Mouse (Mus musculus) lung, embryonic 16.5 days (tissue): ENCODE measurements around the gene Hist3h2ba. TPM values are rescaled to one million over a fixed set of nuclear protein-coding genes. Genes with fewer than 3 reads are reported as not detected.

Experiments
- ATAC-seq: fragments of 200-750 bp; cut with Nextera tagmentation; 2 replicates; pipeline ENCODE4 v1.8.0; 2017; ENCODE audit warnings: low read depth, mild to moderate bottlenecking, moderate library complexity
- H3K27ac ChIP-seq: fragments of 300-500 bp; sonication (generic); 2 replicates; pipeline ENCODE4 v1.5.1; 2014; ENCODE audit warnings: mild to moderate bottlenecking, control low read depth, low read length
- H3K27me3 ChIP-seq: fragments of 300-500 bp; sonication (generic); 2 replicates; pipeline ENCODE4 v1.6.1; 2014; ENCODE audit warnings: low read depth, low read length, mixed read lengths; ENCODE audit not compliant: control insufficient read depth, insufficient read depth
- H3K36me3 ChIP-seq: fragments of 300-500 bp; sonication (generic); 2 replicates; pipeline ENCODE4 v1.6.1; 2014; ENCODE audit warnings: low read length; ENCODE audit not compliant: control insufficient read depth, insufficient read depth
- H3K4me1 ChIP-seq: fragments of 300-500 bp; sonication (generic); replicated peaks from 2 replicates; pipeline ENCODE4 v1.6.1; 2014; ENCODE audit warnings: low read length, mixed read lengths; ENCODE audit not compliant: control insufficient read depth, insufficient read depth
- H3K4me2 ChIP-seq: fragments of 300-500 bp; sonication (generic); 2 replicates; pipeline ENCODE4 v1.6.1; 2014; ENCODE audit warnings: low read depth, low read length, control low read depth
- H3K4me3 ChIP-seq: fragments of 300-500 bp; sonication (generic); 2 replicates; pipeline ENCODE4 v1.5.1; 2014; ENCODE audit warnings: mild to moderate bottlenecking, low read length, control low read depth
- H3K9ac ChIP-seq: fragments of 300-500 bp; sonication (generic); 2 replicates; pipeline ENCODE4 v1.6.1; 2014; ENCODE audit warnings: low read length, control low read depth
- H3K9me3 ChIP-seq: fragments of 300-500 bp; sonication (generic); 2 replicates; pipeline ENCODE4 v1.6.1; 2016; ENCODE audit warnings: low read length; ENCODE audit not compliant: control insufficient read depth
- WGBS: fragments of 180-500 bp; shearing (Covaris S2); extraction: QIAGEN DNeasy Blood & Tissue Kit; methylation state at CpG from one replicate; pipeline ENCODE4 v1.1.7; 2014; 5-methylcytosine and 5-hydroxymethylcytosine counted together
- polyA plus RNA-seq: library from polyadenylated mRNA; unstranded; fragments of >200 nt; fragmentation: Nextera tagmentation; extraction: Ambion mirVana; gene quantifications from 2 replicates; pipeline ENCODE4 v1.2.1, GENCODE M21; 2015

Hist3h2ba gene
- polyA plus RNA-seq, 1 experiment from 2014 or later = 28.3 TPM

DNA sequence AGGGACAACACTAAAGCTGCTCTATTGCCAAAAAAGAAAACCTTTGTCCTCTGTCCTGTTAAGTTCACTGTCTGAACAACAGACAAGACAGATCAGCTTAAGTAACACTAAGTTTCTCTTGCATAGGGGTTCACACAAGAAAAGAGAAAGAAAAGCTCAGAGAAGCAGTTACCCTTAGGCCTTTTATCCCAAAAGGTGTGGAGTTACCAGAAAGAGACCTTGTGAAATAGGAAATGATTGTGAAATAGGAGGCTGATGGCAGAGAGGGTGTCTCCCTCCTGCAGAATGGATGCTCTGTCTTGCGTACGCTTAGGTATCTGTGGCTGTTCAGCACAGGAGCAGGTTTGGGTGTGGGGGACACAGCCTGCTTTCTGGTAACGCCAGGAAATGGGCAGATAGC is 30.5 kb downstream of the Hist3h2ba start:
- H3K4me3 ChIP-seq = peak overlapping the region; percentile 98
- H3K9me3 ChIP-seq = no peaks in the 10 kb centered on the region
- peaks cover 25% of the 10 kb centered on the region for H3K4me1 ChIP-seq
- no peaks in the 10 kb centered on the region for H3K27me3 ChIP-seq
- no peak overlapping the region for H3K27ac ChIP-seq
- peak overlapping the region; percentile 98 for H3K4me2 ChIP-seq
- WGBS = 68% methylated on average over 3 of the region's 3 CpGs
- H3K9ac ChIP-seq = peak overlapping the region; percentile 96
- no peak for ATAC-seq
- H3K36me3 ChIP-seq = peaks cover 10% of the 10 kb centered on the region

- H3K27ac ChIP-seq = no peak overlapping the region
- H3K36me3 ChIP-seq = peaks cover 11% of the 10 kb centered on the region
- WGBS = 70% methylated on average over 7 of the region's 7 CpGs
- no peak for ATAC-seq
- H3K27me3 ChIP-seq = no peaks in the 10 kb centered on the region
- peak overlapping the region; percentile 96 for H3K9ac ChIP-seq
- H3K4me2 ChIP-seq = peak overlapping the region; percentile 98
- H3K4me1 ChIP-seq = peaks cover 25% of the 10 kb centered on the region
- H3K9me3 ChIP-seq = no peaks in the 10 kb centered on the region
- peak overlapping the region; percentile 98 for H3K4me3 ChIP-seq
These were observed 30.9 kb downstream of the Hist3h2ba start for GRCm38 (mm10) chr11:58979661-58980060.

- no peak overlapping the region for H3K27ac ChIP-seq
These were observed 31.8 kb downstream of the Hist3h2ba start for GRCm38 (mm10) chr11:58980381-58980990.

DNA sequence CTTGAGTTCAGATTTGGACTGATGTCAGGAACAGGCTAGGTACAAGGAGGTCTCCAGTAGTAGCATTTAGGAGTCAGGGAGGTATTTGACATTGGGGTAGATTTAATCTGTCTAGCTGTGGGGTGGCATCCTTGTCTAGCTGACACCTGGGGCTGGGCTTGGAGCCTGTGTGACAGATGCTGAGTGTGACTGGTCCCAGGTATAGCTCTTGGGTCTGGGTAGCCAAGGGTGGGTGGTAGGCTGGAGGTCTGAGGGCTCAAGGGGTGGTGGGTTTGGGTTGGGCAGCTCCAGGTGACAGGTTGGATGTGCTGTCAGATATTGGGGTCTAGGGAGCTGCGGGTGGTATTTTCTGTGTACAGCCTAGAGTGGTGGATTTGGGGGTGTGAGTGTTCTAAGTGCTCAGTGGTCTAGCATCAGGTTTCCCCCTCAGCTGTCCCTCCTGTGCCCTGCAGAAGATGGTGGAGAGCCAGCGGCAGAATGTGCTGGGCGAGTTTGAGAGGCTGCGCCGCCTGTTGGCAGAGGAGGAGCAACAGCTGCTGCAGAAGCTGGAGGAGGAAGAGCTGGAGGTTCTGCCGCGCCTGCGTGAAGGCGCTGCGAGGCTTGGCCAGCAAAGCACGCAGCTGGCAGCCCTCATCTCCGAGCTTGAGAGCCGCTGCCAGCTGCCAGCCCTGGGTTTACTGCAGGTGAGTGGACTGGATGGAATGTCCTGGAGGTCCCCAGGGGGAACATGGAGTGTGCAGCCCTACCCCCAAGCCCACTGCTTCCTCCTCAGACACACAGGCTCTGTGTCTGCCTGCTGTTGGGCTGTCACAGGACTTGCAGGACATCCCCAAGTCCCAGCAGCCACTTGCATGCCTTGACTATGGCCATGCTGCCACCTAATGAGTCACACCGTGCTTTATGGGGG is 33.1 kb downstream of the Hist3h2ba start:
- WGBS = 46% methylated on average over 14 of the region's 14 CpGs
- H3K4me2 ChIP-seq = no peak overlapping the region
- no peak overlapping the region for H3K9ac ChIP-seq
- H3K27me3 ChIP-seq = no peaks in the 10 kb centered on the region
- H3K36me3 ChIP-seq = peaks cover 19% of the 10 kb centered on the region
- H3K4me1 ChIP-seq = peaks cover 25% of the 10 kb centered on the region
- H3K27ac ChIP-seq = no peak overlapping the region
- H3K4me3 ChIP-seq = no peak overlapping the region
- no peaks in the 10 kb centered on the region for H3K9me3 ChIP-seq
- no peak for ATAC-seq

More at GRCm38 (mm10) chr11:58980381-58980990, 31.8 kb downstream of the Hist3h2ba start:
- Histone ChIP-seq H3K9ac (no peak overlapping the region), H3K4me3 (no peak overlapping the region), H3K36me3 (peaks cover 16% of the 10 kb centered on the region), H3K9me3 (no peaks in the 10 kb centered on the region), H3K27me3 (no peaks in the 10 kb centered on the region), H3K4me1 (peaks cover 25% of the 10 kb centered on the region), H3K4me2 (peak overlapping the region; percentile 22; the same call in 1 of the 2 replicates)
- 45% methylated on average over 5 of the region's 5 CpGs for WGBS
- ATAC-seq = no peak

DNA sequence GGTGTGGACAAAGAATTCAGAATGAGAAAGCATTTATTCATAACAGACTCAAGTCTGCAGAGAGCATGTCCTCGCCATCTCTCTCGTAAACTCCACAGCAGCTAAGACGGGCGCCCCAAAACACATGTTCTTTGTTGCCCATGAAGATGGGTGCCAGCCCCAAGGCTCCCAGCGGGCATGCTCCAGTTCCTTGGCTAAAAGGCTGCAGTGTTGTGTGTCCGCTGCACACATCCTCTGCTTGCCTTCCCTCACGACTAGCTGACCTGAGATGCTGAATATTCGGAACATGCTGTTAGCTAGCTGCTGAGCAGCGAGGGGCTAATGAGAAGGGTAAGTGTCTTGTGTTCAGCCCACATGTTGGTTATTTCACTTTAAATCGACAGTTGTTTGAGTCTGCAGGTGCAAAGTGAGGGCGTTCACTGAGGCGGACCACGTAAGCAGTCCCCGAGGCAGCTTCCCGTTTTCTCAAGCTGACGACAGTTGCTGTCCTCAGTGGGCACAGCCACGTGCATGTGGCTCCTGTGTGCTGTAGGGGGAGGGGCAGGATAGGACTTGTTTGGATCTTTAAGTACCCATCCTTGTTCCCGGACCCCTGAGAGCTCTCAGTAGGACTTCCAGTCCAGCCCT is 33.9 kb downstream of the Hist3h2ba start:
- Histone ChIP-seq H3K9ac (no peak overlapping the region), H3K36me3 (peaks cover 24% of the 10 kb centered on the region), H3K4me1 (peaks cover 22% of the 10 kb centered on the region), H3K9me3 (no peaks in the 10 kb centered on the region), H3K4me3 (no peak overlapping the region), H3K27me3 (no peaks in the 10 kb centered on the region), H3K4me2 (no peak overlapping the region), H3K27ac (no peak overlapping the region)
- 87% methylated on average over 18 of the region's 18 CpGs for WGBS
- ATAC-seq = no peak

DNA sequence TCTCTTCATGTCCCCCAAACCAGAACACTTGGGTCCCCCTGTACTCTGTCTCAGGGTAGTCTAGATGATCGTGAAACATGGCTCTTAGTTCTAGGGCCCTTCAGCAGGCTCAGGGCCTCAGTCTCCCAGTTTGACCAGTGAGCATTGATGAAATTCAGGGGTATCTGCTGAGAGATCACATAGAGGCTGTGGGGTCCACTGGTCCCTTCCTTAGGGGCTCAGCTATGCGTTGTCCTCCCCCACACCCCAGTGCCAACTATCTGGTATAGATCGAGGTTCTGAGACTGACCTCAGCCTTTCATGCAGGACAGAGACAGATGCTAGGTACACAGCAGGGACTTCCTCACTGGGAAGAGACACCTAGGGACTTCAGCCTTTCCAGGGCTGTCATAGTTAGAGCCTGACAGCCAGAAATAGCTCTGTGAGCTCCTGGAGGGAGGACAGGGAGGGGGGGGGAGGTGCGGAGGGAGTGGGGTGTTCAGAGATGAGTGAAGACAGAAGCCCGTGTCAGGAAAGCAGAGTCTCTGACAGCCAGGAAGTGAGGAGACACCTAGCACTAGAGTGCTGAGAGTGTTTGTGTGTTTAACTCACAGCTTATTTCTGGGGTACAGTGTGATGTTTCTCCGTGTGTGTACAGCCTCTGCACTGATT is 35.1 kb downstream of the Hist3h2ba start:
- Histone ChIP-seq H3K9ac (no peak overlapping the region), H3K27me3 (no peaks in the 10 kb centered on the region), H3K27ac (no peak overlapping the region), H3K4me2 (no peak overlapping the region), H3K36me3 (peaks cover 31% of the 10 kb centered on the region), H3K4me3 (no peak overlapping the region), H3K4me1 (peaks cover 20% of the 10 kb centered on the region), H3K9me3 (no peaks in the 10 kb centered on the region)
- no peak for ATAC-seq
- WGBS = 73% methylated on average over 6 of the region's 6 CpGs

DNA sequence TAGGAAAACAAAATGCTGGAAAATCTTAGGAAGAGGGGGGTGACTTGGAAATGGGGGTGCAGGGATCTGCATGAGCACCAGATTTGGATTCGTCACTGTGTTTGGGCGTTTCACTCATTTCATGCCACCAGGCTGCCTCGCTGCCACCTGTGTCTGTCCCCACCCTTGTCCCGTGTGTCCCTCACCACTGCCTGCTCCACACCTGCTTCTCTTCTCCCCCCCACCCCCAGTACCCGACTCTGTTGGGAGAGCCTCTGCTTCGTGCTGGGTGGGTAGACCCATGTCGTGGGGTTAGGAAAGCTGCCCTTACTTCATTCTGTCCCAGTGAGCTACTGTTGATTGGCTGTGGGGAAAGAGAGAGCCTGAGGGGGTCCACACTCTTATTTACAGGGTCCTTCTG is 35.9 kb downstream of the Hist3h2ba start:
- Histone ChIP-seq H3K36me3 (peaks cover 36% of the 10 kb centered on the region), H3K9me3 (no peaks in the 10 kb centered on the region), H3K4me2 (no peak overlapping the region), H3K4me3 (no peak overlapping the region), H3K27me3 (no peaks in the 10 kb centered on the region), H3K27ac (no peak overlapping the region), H3K4me1 (peaks cover 12% of the 10 kb centered on the region), H3K9ac (no peak overlapping the region)
- 87% methylated on average over 7 of the region's 7 CpGs for WGBS
- ATAC-seq = no peak

GRCm38 (mm10) chr11:58985299-58985917 is 36.7 kb downstream of the Hist3h2ba start:
- Histone ChIP-seq H3K4me2 (no peak overlapping the region), H3K4me1 (peaks cover 5% of the 10 kb centered on the region), H3K4me3 (no peak overlapping the region), H3K9me3 (no peaks in the 10 kb centered on the region), H3K36me3 (peaks cover 42% of the 10 kb centered on the region), H3K27me3 (no peaks in the 10 kb centered on the region), H3K27ac (no peak overlapping the region), H3K9ac (no peak overlapping the region)
- no peak for ATAC-seq
- WGBS = 90% methylated on average over 3 of the region's 3 CpGs
